Mouse (Mus musculus) liver, embryonic 15.5 days (tissue): Measurements from ENCODE around the gene Sgms1. TPM values are rescaled to one million over a fixed set of nuclear protein-coding genes. Genes with fewer than 3 reads are reported as not detected.

Experiments used
- ATAC-seq: fragments of 200-750 bp; cut with Nextera tagmentation; 2 replicates; pipeline ENCODE4 v1.8.0; 2017; ENCODE audit warnings: moderate number of reproducible peaks, mild to moderate bottlenecking, moderate library complexity; ENCODE audit not compliant: insufficient read depth
- H3K27ac ChIP-seq: fragments of 300-500 bp; sonication (generic); replicated peaks from 2 replicates; pipeline ENCODE4 v1.5.1; 2015; ENCODE audit warnings: mild to moderate bottlenecking, inconsistent platforms
- H3K27me3 ChIP-seq: fragments of 300-500 bp; sonication (generic); 2 replicates; pipeline ENCODE4 v1.6.1; 2015; ENCODE audit warnings: mild to moderate bottlenecking, inconsistent platforms
- H3K36me3 ChIP-seq: fragments of 300-500 bp; sonication (generic); replicated peaks from 2 replicates; pipeline ENCODE4 v1.6.1; 2015; ENCODE audit warnings: moderate library complexity, mild to moderate bottlenecking, inconsistent platforms
- H3K4me1 ChIP-seq: fragments of 300-500 bp; sonication (generic); replicated peaks from 2 replicates; pipeline ENCODE4 v1.6.1; 2015; ENCODE audit warnings: inconsistent platforms
- H3K4me2 ChIP-seq: fragments of 300-500 bp; sonication (generic); 2 replicates; pipeline ENCODE4 v1.6.1; 2015; ENCODE audit warnings: moderate library complexity, mild to moderate bottlenecking, inconsistent platforms
- H3K4me3 ChIP-seq: fragments of 300-500 bp; sonication (generic); replicated peaks from 2 replicates; pipeline ENCODE4 v1.5.1; 2015; ENCODE audit warnings: mild to moderate bottlenecking, inconsistent platforms
- H3K9ac ChIP-seq: fragments of 300-500 bp; sonication (generic); 2 replicates; pipeline ENCODE4 v1.6.1; 2015; ENCODE audit warnings: moderate library complexity, mild to moderate bottlenecking, inconsistent platforms
- H3K9me3 ChIP-seq: fragments of 300-500 bp; sonication (generic); replicated peaks from 2 replicates; pipeline ENCODE4 v1.6.1; 2016; ENCODE audit warnings: inconsistent platforms
- WGBS: fragments of 180-500 bp; shearing (Covaris S2); methylation state at CpG from one replicate; pipeline ENCODE4 v1.1.7; 2015; ENCODE audit warnings: mixed read lengths; ENCODE audit not compliant: insufficient replicate concordance; 5-methylcytosine and 5-hydroxymethylcytosine counted together
- polyA plus RNA-seq: library from polyadenylated mRNA; unstranded; fragments of >200 nt; fragmentation: Nextera tagmentation; extraction: Ambion mirVana; gene quantifications from 2 replicates; pipeline ENCODE4 v1.2.1, GENCODE M21; 2015

Gene Sgms1
- polyA plus RNA-seq, 1 experiment from 2014 or later = 24.8 TPM

DNA sequence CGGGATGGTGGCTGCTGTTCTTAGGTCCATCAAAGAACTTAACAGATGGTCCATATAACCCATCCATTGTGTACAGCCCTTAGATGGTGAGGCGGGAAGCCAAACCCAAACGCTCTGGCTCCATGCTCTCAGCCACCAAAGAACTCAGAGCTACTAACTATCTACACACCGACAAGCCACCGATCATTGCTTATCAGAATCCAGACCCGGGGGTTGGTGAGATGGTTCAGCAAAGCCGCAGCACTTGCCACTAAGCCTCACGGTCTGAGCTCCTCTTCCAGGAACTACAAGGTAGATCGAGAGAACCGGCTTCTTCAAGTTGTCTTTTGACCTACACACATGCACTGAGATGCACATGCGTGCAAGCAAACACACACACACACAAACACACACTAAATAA is 8.8 kb downstream of the Sgms1 start:
- no peak overlapping the region for H3K9ac ChIP-seq
- no peak overlapping the region for H3K4me3 ChIP-seq
- no peak overlapping the region for H3K4me2 ChIP-seq
- ATAC-seq = 0 out of 2 replicates have a peak, but pooled peaks have one; percentile 44
- H3K36me3 ChIP-seq = no peaks in the 10 kb centered on the region
- peaks cover 14% of the 10 kb centered on the region for H3K27me3 ChIP-seq
- peaks cover 37% of the 10 kb centered on the region for H3K4me1 ChIP-seq
- H3K9me3 ChIP-seq = no peaks in the 10 kb centered on the region
- 30% methylated on average over 11 of the region's 11 CpGs for WGBS
- H3K27ac ChIP-seq = no peak overlapping the region

DNA sequence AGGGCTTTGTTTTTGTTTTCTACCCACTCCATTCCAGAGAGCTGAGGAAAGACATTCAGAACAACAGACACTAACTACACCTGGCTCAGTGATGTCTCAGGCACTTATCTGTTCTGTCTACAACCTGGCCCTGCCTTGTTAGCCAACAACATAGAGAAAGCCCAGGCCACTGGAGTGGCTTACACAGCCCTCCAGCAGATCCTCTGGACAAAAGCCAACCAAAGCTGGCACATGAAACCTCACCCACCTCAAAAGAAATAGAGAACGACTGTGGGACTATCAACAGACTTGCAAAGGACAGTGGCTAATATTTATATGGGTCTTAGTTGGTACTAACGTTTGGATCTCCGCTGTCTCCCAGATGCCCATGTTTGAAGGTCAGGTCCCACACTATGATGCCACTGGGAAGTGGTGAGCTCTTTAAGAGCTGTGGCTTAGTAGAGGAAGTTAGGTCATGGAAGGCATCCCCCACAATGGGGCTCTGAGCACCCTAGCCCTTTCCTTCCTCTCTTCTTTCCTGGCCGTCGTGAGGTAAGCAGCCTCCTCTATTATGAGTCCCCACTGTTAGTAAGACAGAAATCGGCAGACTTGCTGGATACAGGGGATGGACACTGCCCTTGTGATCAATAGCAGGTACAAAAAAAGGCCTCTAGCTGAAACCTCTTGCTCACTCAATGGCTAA is 10.1 kb downstream of the Sgms1 start:
- Histone ChIP-seq H3K4me1 (peaks cover 33% of the 10 kb centered on the region), H3K36me3 (no peaks in the 10 kb centered on the region), H3K9me3 (no peaks in the 10 kb centered on the region), H3K9ac (no peak overlapping the region), H3K27me3 (0 out of 2 replicates have a peak, but pooled peaks cover 3% of the 10 kb centered on the region), H3K4me2 (no peak overlapping the region), H3K4me3 (no peak overlapping the region), H3K27ac (no peak overlapping the region)
- 35% methylated on average over 6 of the region's 6 CpGs for WGBS
- ATAC-seq = no peak

DNA sequence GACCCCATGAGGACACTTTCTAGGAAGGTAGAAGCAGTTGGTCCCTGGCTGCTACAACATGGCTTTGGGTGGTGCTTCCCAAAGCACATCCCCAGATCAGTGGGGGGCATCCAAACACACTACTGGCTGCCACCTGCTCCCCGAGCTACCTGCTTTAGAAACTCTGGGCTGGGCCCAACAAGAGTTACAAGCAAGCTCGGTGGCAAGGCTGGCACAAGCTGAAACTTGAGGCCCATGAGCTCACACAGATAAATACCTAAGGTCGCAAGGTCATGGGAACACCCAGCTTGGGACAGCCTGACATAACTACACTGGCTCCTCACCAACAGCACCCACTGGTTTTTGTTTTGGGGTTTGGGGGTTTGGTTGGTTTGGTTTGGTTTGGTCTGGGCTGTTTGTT is 10.9 kb downstream of the Sgms1 start:
- Histone ChIP-seq H3K9ac (no peak overlapping the region), H3K36me3 (no peaks in the 10 kb centered on the region), H3K9me3 (no peaks in the 10 kb centered on the region), H3K27me3 (0 out of 2 replicates have a peak, but pooled peaks cover under 1% of the 10 kb centered on the region), H3K4me1 (peaks cover 33% of the 10 kb centered on the region), H3K4me2 (no peak overlapping the region), H3K4me3 (no peak overlapping the region), H3K27ac (no peak overlapping the region)
- no peak for ATAC-seq
- WGBS = 45% methylated on average over 3 of the region's 3 CpGs

DNA sequence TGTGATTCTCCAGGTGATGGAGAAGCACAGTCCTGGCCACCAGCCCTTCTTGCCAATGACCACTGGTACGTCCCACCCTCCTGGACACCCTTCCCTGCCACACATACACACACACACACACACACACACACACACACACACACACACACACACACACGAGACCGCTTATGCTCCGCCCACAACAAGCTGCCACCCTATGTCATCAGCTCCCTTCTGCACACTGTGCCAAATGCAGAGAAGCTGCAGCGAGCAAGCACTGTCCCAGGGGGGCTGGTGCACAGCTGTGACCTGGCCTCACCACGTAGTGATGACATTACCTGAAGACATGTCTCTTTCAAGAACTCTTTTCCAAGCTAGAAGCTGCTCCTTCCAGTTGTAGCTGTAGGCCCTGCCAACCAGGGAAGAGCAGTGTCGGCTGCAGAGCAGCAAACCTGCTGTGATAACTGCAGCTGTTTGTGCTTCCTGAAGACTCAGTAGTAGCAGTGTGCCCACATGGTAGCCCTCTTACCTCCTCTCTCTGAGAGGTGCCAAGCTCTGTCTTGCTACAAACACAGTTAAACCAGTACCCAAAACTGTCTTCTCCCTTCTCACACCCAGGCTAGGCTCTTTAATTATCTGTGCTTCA is 11.7 kb downstream of the Sgms1 start:
- ATAC-seq = no peak
- no peak overlapping the region for H3K4me2 ChIP-seq
- 61% methylated on average over 7 of the region's 7 CpGs for WGBS
- H3K9ac ChIP-seq = no peak overlapping the region
- H3K27me3 ChIP-seq = no peaks in the 10 kb centered on the region
- no peak overlapping the region for H3K4me3 ChIP-seq
- no peaks in the 10 kb centered on the region for H3K36me3 ChIP-seq
- H3K27ac ChIP-seq = no peak overlapping the region
- H3K4me1 ChIP-seq = peaks cover 33% of the 10 kb centered on the region
- no peaks in the 10 kb centered on the region for H3K9me3 ChIP-seq

DNA sequence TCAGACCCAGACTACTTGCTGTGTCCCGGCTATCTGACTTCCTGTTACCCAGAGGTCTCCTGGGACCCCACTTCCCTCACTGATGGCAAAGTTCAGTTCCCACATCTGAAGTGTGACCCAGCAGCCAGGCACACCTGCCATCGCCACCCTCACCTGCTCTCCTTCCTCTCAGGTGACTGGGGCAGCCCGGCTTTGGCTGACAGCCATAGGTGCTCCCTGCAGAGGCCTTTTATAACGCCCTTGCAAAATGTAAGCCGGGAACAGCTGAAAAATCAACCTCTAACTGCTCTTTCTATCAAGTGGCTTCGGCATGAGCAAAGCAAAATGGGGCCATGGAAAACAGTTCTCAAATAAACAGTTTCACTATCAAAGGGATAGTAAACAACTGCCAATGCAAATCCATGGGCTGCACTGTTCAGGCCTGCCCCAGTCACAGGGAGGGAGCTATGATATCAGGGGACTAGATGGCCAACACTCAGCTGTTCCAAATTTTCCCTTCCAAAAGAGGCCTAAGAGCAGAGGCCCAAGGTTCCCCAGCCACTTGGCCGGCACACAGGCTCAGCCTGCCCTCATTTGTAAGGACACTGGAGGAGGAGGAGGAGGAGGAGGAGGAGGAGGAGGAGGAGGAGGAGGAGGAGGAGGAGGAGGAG is 12.5 kb downstream of the Sgms1 start:
- Histone ChIP-seq H3K27me3 (no peaks in the 10 kb centered on the region), H3K4me1 (peaks cover 40% of the 10 kb centered on the region), H3K36me3 (no peaks in the 10 kb centered on the region), H3K27ac (no peak overlapping the region), H3K9me3 (no peaks in the 10 kb centered on the region), H3K9ac (no peak overlapping the region), H3K4me3 (no peak overlapping the region), H3K4me2 (no peak overlapping the region)
- ATAC-seq = no peak
- 50% methylated on average over 6 of the region's 7 CpGs for WGBS

DNA sequence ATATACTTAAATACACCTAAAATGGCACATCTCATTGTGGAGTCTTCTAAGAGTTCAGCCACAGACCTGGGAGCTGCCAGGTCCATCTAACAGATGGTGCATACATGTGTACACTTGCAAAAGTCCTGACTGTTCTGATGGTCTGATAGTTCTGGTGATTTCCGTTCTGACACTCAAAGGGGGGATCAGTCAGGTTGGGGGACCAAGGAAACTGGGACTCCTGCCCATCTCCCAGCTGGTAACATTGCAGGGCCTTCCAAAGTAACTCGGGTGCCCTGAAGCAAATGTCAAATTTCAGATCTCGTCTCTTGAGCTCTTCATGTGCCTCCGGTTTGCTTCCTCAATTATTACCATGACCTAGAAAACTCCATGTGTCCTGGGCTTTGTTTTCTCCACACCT is 13.5 kb downstream of the Sgms1 start:
- Histone ChIP-seq H3K4me2 (no peak overlapping the region), H3K9me3 (no peaks in the 10 kb centered on the region), H3K4me1 (peaks cover 33% of the 10 kb centered on the region), H3K27me3 (no peaks in the 10 kb centered on the region), H3K27ac (no peak overlapping the region), H3K36me3 (no peaks in the 10 kb centered on the region), H3K4me3 (no peak overlapping the region), H3K9ac (no peak overlapping the region)
- no peak for ATAC-seq
- 51% methylated on average over 4 of the region's 4 CpGs for WGBS

DNA sequence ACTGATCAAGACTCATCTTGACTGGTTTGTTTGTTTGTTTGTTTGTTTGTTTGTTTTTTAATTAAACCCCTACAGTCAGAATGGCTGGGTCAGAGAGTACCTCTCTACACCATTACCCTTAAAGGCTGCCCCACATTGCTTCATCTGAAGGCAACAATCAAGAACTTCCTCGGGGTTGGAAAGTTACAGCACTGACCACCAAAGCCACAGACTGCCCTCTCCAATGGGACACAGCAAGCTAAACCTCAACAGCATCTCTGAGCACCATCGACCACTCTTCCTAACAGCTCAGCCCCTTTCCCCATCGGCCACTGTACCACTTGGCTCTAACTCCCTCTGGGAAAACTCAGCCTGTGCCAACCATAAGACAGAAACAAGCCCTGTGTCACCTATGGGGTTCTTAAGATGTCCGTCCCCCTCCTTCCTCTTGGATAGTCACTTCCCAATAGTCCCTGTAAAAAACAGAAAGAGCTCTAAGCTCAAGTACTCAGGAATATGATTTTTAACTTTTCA is 14.0 kb downstream of the Sgms1 start:
- peaks cover 28% of the 10 kb centered on the region for H3K4me1 ChIP-seq
- H3K9ac ChIP-seq = no peak overlapping the region
- no peaks in the 10 kb centered on the region for H3K36me3 ChIP-seq
- H3K27ac ChIP-seq = no peak overlapping the region
- WGBS = 48% methylated on average over 4 of the region's 4 CpGs
- H3K4me3 ChIP-seq = no peak overlapping the region
- no peaks in the 10 kb centered on the region for H3K27me3 ChIP-seq
- no peak overlapping the region for H3K4me2 ChIP-seq
- no peak for ATAC-seq
- no peaks in the 10 kb centered on the region for H3K9me3 ChIP-seq

DNA sequence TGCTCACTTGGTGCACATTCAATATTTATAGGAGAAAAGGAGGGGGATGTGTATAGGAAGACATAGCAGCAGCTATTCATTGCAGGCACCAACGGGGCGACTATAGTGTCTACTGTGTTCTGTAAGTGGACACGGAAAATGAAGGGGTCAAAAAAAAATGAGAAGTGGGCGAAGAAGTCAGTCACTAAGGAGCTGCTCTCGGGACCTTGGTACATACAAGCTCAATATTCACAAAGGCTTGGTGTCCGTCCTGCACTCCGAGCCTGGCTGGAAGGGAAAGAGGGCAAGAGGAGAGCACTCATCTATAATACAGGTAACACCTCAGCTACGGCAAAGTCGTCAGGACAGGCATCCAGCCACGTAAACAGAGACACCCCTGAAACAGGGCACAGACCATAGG is 14.8 kb downstream of the Sgms1 start:
- ATAC-seq = no peak
- H3K36me3 ChIP-seq = no peaks in the 10 kb centered on the region
- H3K9ac ChIP-seq = no peak overlapping the region
- 72% methylated on average over 10 of the region's 10 CpGs for WGBS
- no peak overlapping the region for H3K4me3 ChIP-seq
- no peak overlapping the region for H3K4me2 ChIP-seq
- H3K4me1 ChIP-seq = peaks cover 24% of the 10 kb centered on the region
- H3K9me3 ChIP-seq = no peaks in the 10 kb centered on the region
- H3K27ac ChIP-seq = no peak overlapping the region
- no peaks in the 10 kb centered on the region for H3K27me3 ChIP-seq

DNA sequence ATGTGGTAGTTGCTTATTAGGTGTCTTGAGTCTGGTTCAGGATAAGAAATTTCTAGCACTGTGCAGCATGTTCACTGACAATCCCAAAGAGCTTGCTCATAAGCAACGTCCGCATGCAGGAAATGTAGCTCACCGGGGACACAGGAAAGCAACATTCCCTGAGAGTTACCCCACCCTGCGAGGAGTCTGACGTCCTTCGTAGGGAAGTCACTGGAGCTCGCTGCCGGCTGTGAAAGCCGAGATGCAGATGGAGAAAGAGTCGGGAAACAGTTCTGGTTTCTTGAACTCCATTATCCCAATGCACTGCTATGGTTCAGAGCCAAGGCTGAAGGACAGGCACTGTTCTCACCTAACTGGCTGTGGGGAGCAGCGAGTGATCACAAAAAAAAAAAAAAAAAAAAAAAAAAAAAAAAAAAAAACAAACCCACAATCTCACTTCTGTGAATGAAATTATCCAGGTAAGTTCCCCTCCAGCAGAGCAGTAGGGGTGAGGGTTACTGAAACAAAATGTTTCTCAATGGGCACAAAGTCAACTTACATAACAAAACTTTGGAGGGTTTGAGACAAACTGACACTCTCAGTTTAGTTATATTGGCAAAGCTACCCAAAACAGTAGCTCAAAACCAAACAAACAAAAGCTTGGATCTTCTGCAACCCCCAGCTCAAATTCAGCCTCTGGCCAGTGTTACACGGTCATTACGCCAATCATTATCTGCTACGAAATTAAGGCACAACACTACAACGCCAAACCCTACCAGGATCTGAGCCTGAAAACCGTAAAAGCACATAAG is 15.5 kb downstream of the Sgms1 start:
- no peak overlapping the region for H3K27ac ChIP-seq
- 65% methylated on average over 16 of the region's 16 CpGs for WGBS

DNA sequence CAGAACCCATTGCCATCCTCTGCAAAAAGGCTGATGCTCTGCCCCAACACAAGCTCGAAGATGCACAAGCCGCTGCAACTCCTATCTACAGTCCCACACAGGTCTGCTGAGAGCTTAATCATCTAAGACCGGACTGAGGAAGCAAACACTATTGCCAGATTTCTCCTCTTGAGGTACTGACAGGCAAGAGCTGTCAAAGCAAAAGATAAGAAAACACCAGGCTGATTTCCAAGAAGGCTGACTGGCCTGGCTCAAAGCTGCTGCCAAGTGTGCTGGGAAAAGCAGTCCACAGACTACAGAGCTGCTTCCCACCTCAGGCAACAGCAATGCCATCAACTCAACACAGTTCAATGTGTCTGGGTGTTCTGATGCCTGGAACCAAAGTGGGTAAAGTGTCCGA is 17.1 kb downstream of the Sgms1 start:
- H3K27ac ChIP-seq = no peak overlapping the region
- WGBS = 27% methylated on average over 4 of the region's 4 CpGs
- no peak overlapping the region for H3K4me2 ChIP-seq
- ATAC-seq = peak; percentile 57
- no peak overlapping the region for H3K9ac ChIP-seq
- H3K4me1 ChIP-seq = peaks cover 8% of the 10 kb centered on the region
- no peak overlapping the region for H3K4me3 ChIP-seq
- no peaks in the 10 kb centered on the region for H3K36me3 ChIP-seq
- no peaks in the 10 kb centered on the region for H3K9me3 ChIP-seq
- H3K27me3 ChIP-seq = no peaks in the 10 kb centered on the region

More for the DNA sequence above, 15.5 kb downstream of the Sgms1 start:
- ATAC-seq = no peak
- no peaks in the 10 kb centered on the region for H3K36me3 ChIP-seq
- no peak overlapping the region for H3K4me2 ChIP-seq
- no peak overlapping the region for H3K4me3 ChIP-seq
- H3K9ac ChIP-seq = no peak overlapping the region
- H3K9me3 ChIP-seq = no peaks in the 10 kb centered on the region
- no peaks in the 10 kb centered on the region for H3K27me3 ChIP-seq
- peaks cover 17% of the 10 kb centered on the region for H3K4me1 ChIP-seq

DNA sequence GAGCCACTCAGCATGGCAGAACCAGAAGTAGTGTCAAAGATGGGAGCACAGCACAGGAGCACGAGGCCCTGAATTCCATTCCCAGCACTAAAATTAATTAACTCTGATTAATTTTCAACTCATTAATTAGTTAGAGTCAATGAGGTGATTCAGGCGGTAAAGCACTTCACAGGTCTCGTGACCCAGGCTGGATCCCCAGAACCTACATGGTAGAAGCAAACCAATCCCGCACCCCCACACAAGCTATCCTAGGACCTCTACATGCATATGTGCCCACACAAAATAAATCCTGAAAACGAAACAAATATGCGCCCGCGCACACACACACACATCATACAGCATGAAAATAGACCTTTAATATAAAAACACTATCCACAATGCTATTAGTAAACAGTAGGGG is 22.2 kb downstream of the Sgms1 start:
- H3K9ac ChIP-seq = no peak overlapping the region
- H3K4me1 ChIP-seq = peaks cover 16% of the 10 kb centered on the region
- no peak overlapping the region for H3K27ac ChIP-seq
- no peak overlapping the region for H3K4me3 ChIP-seq
- no peaks in the 10 kb centered on the region for H3K27me3 ChIP-seq
- no peak overlapping the region for H3K4me2 ChIP-seq
- no peak for ATAC-seq
- 77% methylated on average over 8 of the region's 8 CpGs for WGBS
- H3K9me3 ChIP-seq = no peaks in the 10 kb centered on the region
- no peaks in the 10 kb centered on the region for H3K36me3 ChIP-seq
